In the genomic region with DNA sequence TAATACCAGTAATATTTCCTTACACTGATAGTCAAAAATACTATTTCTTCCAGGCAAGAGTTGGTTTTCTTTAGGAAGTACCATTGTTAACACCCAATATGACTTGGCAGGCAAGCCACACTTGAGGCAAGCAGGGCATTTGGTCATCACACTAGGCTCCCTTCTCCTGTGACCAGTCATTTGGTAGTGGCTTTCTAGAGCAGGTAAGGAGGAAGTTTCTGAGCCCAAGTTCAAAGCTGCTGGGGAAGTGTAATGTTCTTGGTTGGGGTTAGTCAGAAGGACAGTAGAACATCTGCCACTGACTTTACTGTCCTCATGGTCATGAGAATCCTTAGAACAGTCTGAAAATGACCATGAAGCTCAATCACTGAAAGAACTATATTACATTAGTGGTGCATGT, we compare ENCODE assay signal across 22 mouse cellular contexts.
"Had no signal": no experiment of that assay in that cellular context is flagged by ENCODE, and none has a peak within 500 bp of the region (broad histone marks: within the 10 kb centered on the region; RNA-seq: fewer than 3 reads in every experiment).

No protein-coding gene starts in this region.

- H3K27ac ChIP-seq: kidney, embryonic 15.5 days; limb, embryonic 12.5 days; limb, embryonic 15.5 days; liver, embryonic 14.5 days; lung, embryonic 15.5 days; midbrain, embryonic 12.5 days; midbrain, embryonic 15.5 days; neural tube, embryonic 13.5 days; stomach, postnatal 0 days had no signal

- ATAC-seq: liver, postnatal 0 days; midbrain, embryonic 15.5 days had no signal

- H3K9me3 ChIP-seq: kidney, embryonic 15.5 days; limb, embryonic 12.5 days; limb, embryonic 15.5 days; lung, embryonic 15.5 days; midbrain, embryonic 12.5 days; midbrain, embryonic 15.5 days; neural tube, embryonic 13.5 days had no signal

- H3K27me3 ChIP-seq: kidney, embryonic 15.5 days; limb, embryonic 12.5 days; limb, embryonic 15.5 days; lung, embryonic 15.5 days; midbrain, embryonic 12.5 days; midbrain, embryonic 15.5 days; neural tube, embryonic 13.5 days had no signal

- H3K4me3 ChIP-seq: kidney, embryonic 15.5 days; limb, embryonic 12.5 days; limb, embryonic 15.5 days; lung, embryonic 15.5 days; midbrain, embryonic 12.5 days; midbrain, embryonic 15.5 days; myocyte; neural tube, embryonic 13.5 days had no signal

- H3K4me2 ChIP-seq: kidney, embryonic 15.5 days; limb, embryonic 12.5 days; limb, embryonic 15.5 days; liver, embryonic 11.5 days; lung, embryonic 15.5 days; midbrain, embryonic 12.5 days; midbrain, embryonic 15.5 days; neural tube, embryonic 13.5 days had no signal

- H3K9ac ChIP-seq: kidney, embryonic 15.5 days; limb, embryonic 12.5 days; limb, embryonic 15.5 days; liver, embryonic 14.5 days; liver, postnatal 0 days; lung, embryonic 15.5 days; midbrain, embryonic 12.5 days; midbrain, embryonic 15.5 days; neural tube, embryonic 13.5 days had no signal

- DNase-seq: kidney, adult 11 months; kidney, adult 8-10 months; kidney, postnatal 10 days; kidney, postnatal 4 days; left cerebral cortex, postnatal 4 days; liver, postnatal 0 days; lung, postnatal 10 days; lung, postnatal 36 days; thymus, adult 2 months; thymus, postnatal 14 days; thymus, postnatal 4 days had no signal

- H3K36me3 ChIP-seq: kidney, embryonic 15.5 days; limb, embryonic 12.5 days; limb, embryonic 15.5 days; lung, embryonic 15.5 days; midbrain, embryonic 12.5 days; midbrain, embryonic 15.5 days; neural tube, embryonic 13.5 days had no signal

- H3K4me1 ChIP-seq: kidney, embryonic 15.5 days had no signal
